Mouse (Mus musculus) limb, embryonic 15.5 days (tissue): ENCODE data around the gene Catsperd. TPM values are rescaled to one million over a fixed set of nuclear protein-coding genes. Genes with fewer than 3 reads are reported as not detected.
"Not testable (repeated sequence)": the region's sequence is repeated elsewhere in the genome, so short reads cannot be mapped to it uniquely, and the experiment has no call there.

ENCODE experiments used
- ATAC-seq: fragments of 200-750 bp; cut with Nextera tagmentation; 2 replicates; pipeline ENCODE4 v1.8.0; 2017; ENCODE audit warnings: low read depth, moderate TSS enrichment; ENCODE audit not compliant: insufficient number of reproducible peaks, low FRiP score, low TSS enrichment
- H3K27ac ChIP-seq: fragments of 300-500 bp; sonication (generic); 2 replicates; pipeline ENCODE4 v1.5.1; 2015; ENCODE audit warnings: moderate library complexity, mild to moderate bottlenecking, inconsistent platforms
- H3K27me3 ChIP-seq: fragments of 300-500 bp; sonication (generic); 2 replicates; pipeline ENCODE4 v1.6.1; 2015; ENCODE audit warnings: inconsistent platforms
- H3K36me3 ChIP-seq: fragments of 300-500 bp; sonication (generic); 2 replicates; pipeline ENCODE4 v1.6.1; 2015; ENCODE audit warnings: inconsistent platforms
- H3K4me1 ChIP-seq: fragments of 300-500 bp; sonication (generic); 2 replicates; pipeline ENCODE4 v1.6.1; 2015; ENCODE audit warnings: inconsistent platforms
- H3K4me2 ChIP-seq: fragments of 300-500 bp; sonication (generic); 2 replicates; pipeline ENCODE4 v1.6.1; 2015; ENCODE audit warnings: mild to moderate bottlenecking, inconsistent platforms
- H3K4me3 ChIP-seq: fragments of 300-500 bp; sonication (generic); 2 replicates; pipeline ENCODE4 v1.5.1; 2015; ENCODE audit warnings: mild to moderate bottlenecking, inconsistent platforms
- H3K9ac ChIP-seq: fragments of 300-500 bp; sonication (generic); 2 replicates; pipeline ENCODE4 v1.6.1; 2015; ENCODE audit warnings: inconsistent platforms
- H3K9me3 ChIP-seq: fragments of 300-500 bp; sonication (generic); 2 replicates; pipeline ENCODE4 v1.6.1; 2016; ENCODE audit warnings: inconsistent platforms
- WGBS: fragments of 180-500 bp; shearing (Covaris S2); methylation state at CpG from one replicate; pipeline ENCODE4 v1.1.7; 2015; 5-methylcytosine and 5-hydroxymethylcytosine counted together
- polyA plus RNA-seq: library from polyadenylated mRNA; unstranded; fragments of >200 nt; fragmentation: Nextera tagmentation; extraction: Ambion mirVana; gene quantifications from 2 replicates; pipeline ENCODE4 v1.2.1, GENCODE M21; 2015

Gene Catsperd
- polyA plus RNA-seq, 1 experiment from 2014 or later: 0.17 TPM

- no peaks in the 10 kb centered on the region for H3K27me3 ChIP-seq
- no peak overlapping the region for H3K27ac ChIP-seq
- WGBS: 85% methylated on average over 9 of the region's 9 CpGs
- H3K4me3 ChIP-seq: no peak overlapping the region
- no peak overlapping the region for H3K4me2 ChIP-seq
- H3K9me3 ChIP-seq: no peaks in the 10 kb centered on the region
- peaks cover 88% of the 10 kb centered on the region for H3K36me3 ChIP-seq
- ATAC-seq: no peak
- H3K4me1 ChIP-seq: peaks cover 16% of the 10 kb centered on the region
- no peak overlapping the region for H3K9ac ChIP-seq
These were observed 23.9 kb upstream of the Catsperd start for GRCm38 (mm10) chr17:56604070-56604380.

- peaks cover 85% of the 10 kb centered on the region for H3K36me3 ChIP-seq
- no peaks in the 10 kb centered on the region for H3K27me3 ChIP-seq
- peaks cover 17% of the 10 kb centered on the region for H3K4me1 ChIP-seq
- ATAC-seq: no peak
- H3K4me2 ChIP-seq: no peak overlapping the region
- no peak overlapping the region for H3K27ac ChIP-seq
- WGBS: 85% methylated on average over 3 of the region's 3 CpGs
- no peak overlapping the region for H3K4me3 ChIP-seq
- no peak overlapping the region for H3K9ac ChIP-seq
- H3K9me3 ChIP-seq: no peaks in the 10 kb centered on the region
These were observed 23.5 kb upstream of the Catsperd start for GRCm38 (mm10) chr17:56604422-56604821.

GRCm38 (mm10) chr17:56605431-56605830 is 22.5 kb upstream of the Catsperd start:
- Histone ChIP-seq H3K9ac (no peak overlapping the region), H3K36me3 (peaks cover 75% of the 10 kb centered on the region), H3K27ac (no peak overlapping the region), H3K4me3 (no peak overlapping the region), H3K27me3 (no peaks in the 10 kb centered on the region), H3K4me1 (peaks cover 21% of the 10 kb centered on the region), H3K9me3 (no peaks in the 10 kb centered on the region), H3K4me2 (no peak overlapping the region)
- WGBS: 88% methylated on average over 9 of the region's 9 CpGs
- no peak for ATAC-seq

- Histone ChIP-seq H3K4me2 (no peak overlapping the region), H3K9me3 (no peaks in the 10 kb centered on the region), H3K4me3 (no peak overlapping the region), H3K36me3 (peaks cover 53% of the 10 kb centered on the region), H3K9ac (no peak overlapping the region), H3K27me3 (no peaks in the 10 kb centered on the region), H3K27ac (no peak overlapping the region), H3K4me1 (peaks cover 28% of the 10 kb centered on the region)
- ATAC-seq: no peak
- 56% methylated on average over 3 of the region's 3 CpGs for WGBS
These were observed 20.4 kb upstream of the Catsperd start for GRCm38 (mm10) chr17:56607521-56608062.

- 39% methylated on average over 5 of the region's 5 CpGs for WGBS
- Histone ChIP-seq H3K4me1 (peaks cover 32% of the 10 kb centered on the region), H3K4me3 (peak overlapping the region; percentile 64), H3K4me2 (peak overlapping the region; percentile 73), H3K36me3 (peaks cover 42% of the 10 kb centered on the region), H3K9ac (peak overlapping the region; percentile 57; the same call in 1 of the 2 replicates), H3K9me3 (no peaks in the 10 kb centered on the region), H3K27ac (peak overlapping the region; percentile 78), H3K27me3 (no peaks in the 10 kb centered on the region)
- no peak for ATAC-seq
These were observed 19.2 kb upstream of the Catsperd start for GRCm38 (mm10) chr17:56608699-56609098.

GRCm38 (mm10) chr17:56609452-56610171 is 18.3 kb upstream of the Catsperd start, which contains the start of gene 2410015M20Rik:
Gene 2410015M20Rik (minus strand): TSS chr17:56609771.
- H3K4me1 ChIP-seq: peaks cover 37% of the 10 kb centered on the region
- peak within 1 kb of the TSS; percentile 73 for H3K4me2 ChIP-seq
- H3K27me3 ChIP-seq: no peaks in the 10 kb centered on the region
- peak within 1 kb of the TSS; percentile 64 for H3K4me3 ChIP-seq
- peak; percentile 84 for ATAC-seq
- under 1% methylated on average over 44 of the region's 44 CpGs for WGBS
- no peaks in the 10 kb centered on the region for H3K9me3 ChIP-seq
- H3K9ac ChIP-seq: peak within 1 kb of the TSS; percentile 60
- H3K36me3 ChIP-seq: peaks cover 37% of the 10 kb centered on the region
- H3K27ac ChIP-seq: peak within 1 kb of the TSS; percentile 78

GRCm38 (mm10) chr17:56611323-56611722 is 16.6 kb upstream of the Catsperd start:
- H3K9ac ChIP-seq: no peak overlapping the region; the same call in 1 of the 2 replicates
- 0 out of 2 replicates have a peak overlapping the region, but pooled peaks have one; percentile 50 for H3K27ac ChIP-seq
- H3K9me3 ChIP-seq: no peaks in the 10 kb centered on the region
- H3K27me3 ChIP-seq: no peaks in the 10 kb centered on the region
- 72% methylated on average over 2 of the region's 2 CpGs for WGBS
- peaks cover 36% of the 10 kb centered on the region for H3K36me3 ChIP-seq
- no peak for ATAC-seq
- H3K4me1 ChIP-seq: peaks cover 46% of the 10 kb centered on the region
- H3K4me3 ChIP-seq: no peak overlapping the region
- H3K4me2 ChIP-seq: no peak overlapping the region

GRCm38 (mm10) chr17:56611861-56612564 is 15.9 kb upstream of the Catsperd start:
- H3K4me3 ChIP-seq: no peak overlapping the region
- peaks cover 36% of the 10 kb centered on the region for H3K36me3 ChIP-seq
- peaks cover 46% of the 10 kb centered on the region for H3K4me1 ChIP-seq
- 22% methylated on average over 14 of the region's 14 CpGs for WGBS
- no peaks in the 10 kb centered on the region for H3K27me3 ChIP-seq
- H3K27ac ChIP-seq: no peak overlapping the region
- ATAC-seq: no peak
- H3K9me3 ChIP-seq: no peaks in the 10 kb centered on the region
- H3K9ac ChIP-seq: no peak overlapping the region
- H3K4me2 ChIP-seq: peak overlapping the region; percentile 10; the same call in 1 of the 2 replicates

- 81% methylated on average over 10 of the region's 10 CpGs for WGBS
- peaks cover 44% of the 10 kb centered on the region for H3K4me1 ChIP-seq
- not testable (repeated sequence) for H3K27ac ChIP-seq, ATAC-seq, H3K9me3 ChIP-seq, H3K9ac ChIP-seq, H3K4me3 ChIP-seq, H3K4me2 ChIP-seq, H3K27me3 ChIP-seq
- peaks cover 36% of the 10 kb centered on the region for H3K36me3 ChIP-seq
These were observed 15.4 kb upstream of the Catsperd start for GRCm38 (mm10) chr17:56612565-56612939.

GRCm38 (mm10) chr17:56613236-56613844 is 14.6 kb upstream of the Catsperd start, which contains the start of gene Rpl36:
Gene Rpl36 (plus strand): TSS chr17:56613416.
- Histone ChIP-seq H3K4me1 (peaks cover 37% of the 10 kb centered on the region), H3K36me3 (peaks cover 41% of the 10 kb centered on the region), H3K27me3 (no peaks in the 10 kb centered on the region), H3K9me3 (no peaks in the 10 kb centered on the region), H3K9ac (peak within 1 kb of the TSS; percentile 68), H3K4me3 (peak within 1 kb of the TSS; percentile 62), H3K27ac (peak within 1 kb of the TSS; percentile 94), H3K4me2 (peak within 1 kb of the TSS; percentile 80)
- peak; percentile 61 for ATAC-seq
- WGBS: 0% methylated on average over 52 of the region's 52 CpGs

GRCm38 (mm10) chr17:56613893-56614292 is 14.1 kb upstream of the Catsperd start:
- WGBS: under 1% methylated on average over 26 of the region's 26 CpGs
- peak overlapping the region; percentile 80 for H3K4me2 ChIP-seq
- H3K27ac ChIP-seq: peak overlapping the region; percentile 94; the same call in 1 of the 2 replicates
- H3K9me3 ChIP-seq, H3K27me3 ChIP-seq, ATAC-seq: not testable (repeated sequence)
- H3K36me3 ChIP-seq: peaks cover 46% of the 10 kb centered on the region
- peaks cover 31% of the 10 kb centered on the region for H3K4me1 ChIP-seq
- H3K9ac ChIP-seq: peak overlapping the region; percentile 68
- H3K4me3 ChIP-seq: peak overlapping the region; percentile 62
